Mouse (Mus musculus) liver, postnatal 0 days (tissue): ENCODE data around the gene Mrpl30. TPM values are rescaled to one million over a fixed set of nuclear protein-coding genes. Genes with fewer than 3 reads are reported as not detected.

Source experiments
- ATAC-seq: fragments of 200-750 bp; cut with Nextera tagmentation; 2 replicates; pipeline ENCODE4 v1.8.0; 2017; ENCODE audit warnings: mild to moderate bottlenecking, moderate library complexity
- DNase-seq: peaks from one replicate; pipeline ENCODE4 v3.0.0-alpha.2; 2016
- H3K27ac ChIP-seq: fragments of 300-500 bp; sonication (generic); 2 replicates; pipeline ENCODE4 v1.5.1; 2014; ENCODE audit warnings: antibody characterized with exemption, moderate library complexity, mild to moderate bottlenecking, low read depth
- H3K27me3 ChIP-seq: fragments of 300-500 bp; sonication (generic); 2 replicates; pipeline ENCODE4 v1.6.1; 2014; ENCODE audit warnings: low read length, control low read depth, mixed read lengths; ENCODE audit not compliant: insufficient read depth
- H3K36me3 ChIP-seq: fragments of 300-500 bp; sonication (generic); replicated peaks from 2 replicates; pipeline ENCODE4 v1.6.1; 2014; ENCODE audit warnings: mild to moderate bottlenecking, control low read depth, low read length, moderate library complexity, mixed read lengths; ENCODE audit not compliant: insufficient read depth
- H3K4me1 ChIP-seq: fragments of 300-500 bp; sonication (generic); 2 replicates; pipeline ENCODE4 v1.6.1; 2014; ENCODE audit warnings: antibody characterized with exemption, mild to moderate bottlenecking, control low read depth; ENCODE audit not compliant: insufficient read depth
- H3K4me2 ChIP-seq: fragments of 300-500 bp; sonication (generic); 2 replicates; pipeline ENCODE4 v1.6.1; 2014; ENCODE audit warnings: low read depth, mild to moderate bottlenecking, low read length, moderate library complexity, mixed read lengths
- H3K4me3 ChIP-seq: fragments of 300-500 bp; sonication (generic); 2 replicates; pipeline ENCODE4 v1.5.1; 2014; ENCODE audit warnings: low read depth, low read length
- H3K9ac ChIP-seq: fragments of 300-500 bp; sonication (generic); replicated peaks from 2 replicates; pipeline ENCODE4 v1.6.1; 2014; ENCODE audit warnings: mild to moderate bottlenecking, moderate library complexity
- H3K9me3 ChIP-seq: fragments of 300-500 bp; sonication (generic); 2 replicates; pipeline ENCODE4 v1.6.1; 2016; ENCODE audit warnings: mild to moderate bottlenecking, control low read depth, low read length, mixed read lengths
- CTCF ChIP-seq: sonication (generic); IDR thresholded peaks from 2 replicates; pipeline ENCODE4 v1.5.1; 2016; ENCODE audit warnings: antibody characterized with exemption, low read depth
- EP300 ChIP-seq: IDR thresholded peaks from 2 replicates; pipeline ENCODE4 v1.6.1; 2016; ENCODE audit warnings: antibody characterized with exemption, low read depth, mild to moderate bottlenecking
- WGBS: fragments of 180-500 bp; shearing (Covaris S2); extraction: QIAGEN DNeasy Blood & Tissue Kit; methylation state at CpG from one replicate; pipeline ENCODE4 v1.1.7; 2014; ENCODE audit not compliant: insufficient replicate concordance; 5-methylcytosine and 5-hydroxymethylcytosine counted together
- polyA plus RNA-seq: library from polyadenylated mRNA; unstranded; fragments of >200 nt; fragmentation: Nextera tagmentation; extraction: Ambion mirVana; gene quantifications from 2 replicates; pipeline ENCODE4 v1.2.1, GENCODE M21; 2015

Gene Mrpl30
- polyA plus RNA-seq, 1 experiment from 2014 or later: 185 TPM

GRCm38 (mm10) chr1:37918096-37918495, 27.8 kb downstream of the Mrpl30 start:
- Histone ChIP-seq H3K9ac (no peak overlapping the region), H3K4me1 (no peaks in the 10 kb centered on the region), H3K36me3 (no peaks in the 10 kb centered on the region), H3K27ac (no peak overlapping the region), H3K4me2 (no peak overlapping the region), H3K9me3 (no peaks in the 10 kb centered on the region), H3K4me3 (no peak overlapping the region), H3K27me3 (no peaks in the 10 kb centered on the region)
- TF ChIP-seq CTCF (no peak), EP300 (no peak)
- DNase-seq: no peak
- 71% methylated on average over 6 of the region's 6 CpGs for WGBS
- no peak for ATAC-seq

GRCm38 (mm10) chr1:37922536-37922935, 32.3 kb downstream of the Mrpl30 start:
- ATAC-seq: no peak
- H3K4me1 ChIP-seq: no peaks in the 10 kb centered on the region
- no peaks in the 10 kb centered on the region for H3K27me3 ChIP-seq
- H3K36me3 ChIP-seq: no peaks in the 10 kb centered on the region
- WGBS: 52% methylated on average over 8 of the region's 8 CpGs
- no peaks in the 10 kb centered on the region for H3K9me3 ChIP-seq
- H3K27ac ChIP-seq: no peak overlapping the region
- H3K4me2 ChIP-seq: no peak overlapping the region
- DNase-seq: no peak
- H3K9ac ChIP-seq: no peak overlapping the region
- TF ChIP-seq CTCF (no peak), EP300 (no peak)
- H3K4me3 ChIP-seq: no peak overlapping the region

- TF ChIP-seq CTCF (no peak), EP300 (no peak)
- no peaks in the 10 kb centered on the region for H3K36me3 ChIP-seq
- 69% methylated on average over 8 of the region's 8 CpGs for WGBS
- H3K9me3 ChIP-seq: no peaks in the 10 kb centered on the region
- no peak overlapping the region for H3K9ac ChIP-seq
- H3K27ac ChIP-seq: no peak overlapping the region
- no peak overlapping the region for H3K4me2 ChIP-seq
- no peak for ATAC-seq
- H3K4me1 ChIP-seq: no peaks in the 10 kb centered on the region
- no peaks in the 10 kb centered on the region for H3K27me3 ChIP-seq
- DNase-seq: no peak
- no peak overlapping the region for H3K4me3 ChIP-seq
These were observed 35.7 kb downstream of the Mrpl30 start for GRCm38 (mm10) chr1:37925971-37926370.

GRCm38 (mm10) chr1:37931806-37932205, 41.5 kb downstream of the Mrpl30 start:
- no peak overlapping the region for H3K4me3 ChIP-seq
- WGBS: 31% methylated on average over 3 of the region's 3 CpGs
- peak; percentile 83 for ATAC-seq
- H3K9ac ChIP-seq: no peak overlapping the region
- H3K27me3 ChIP-seq: no peaks in the 10 kb centered on the region
- H3K27ac ChIP-seq: no peak overlapping the region
- TF ChIP-seq CTCF (peak; percentile 42), EP300 (no peak)
- H3K9me3 ChIP-seq: no peaks in the 10 kb centered on the region
- no peak overlapping the region for H3K4me2 ChIP-seq
- no peaks in the 10 kb centered on the region for H3K4me1 ChIP-seq
- peak; percentile 36 for DNase-seq
- H3K36me3 ChIP-seq: no peaks in the 10 kb centered on the region

Other genes starting within 250 kb of the Mrpl30 start
- gene 2010300C02Rik, start 170.4 kb upstream of the Mrpl30 start, polyA plus RNA-seq: 0.20 and 0.22 TPM in 2 replicates
- gene Tsga10, start 24.0 kb upstream of the Mrpl30 start, polyA plus RNA-seq: 1.0 and 1.1 TPM in 2 replicates
- gene Lipt1, start 18.7 kb upstream of the Mrpl30 start, polyA plus RNA-seq: 4.9 and 5.7 TPM in 2 replicates
- 11.3 and 12.9 TPM in 2 replicates for gene Mitd1, start 66 bp upstream of the Mrpl30 start, polyA plus RNA-seq
- gene Lyg2, start 26.0 kb downstream of the Mrpl30 start, polyA plus RNA-seq: not detected in 2 replicates
- not detected in 2 replicates for gene Lyg1, start 67.3 kb downstream of the Mrpl30 start, polyA plus RNA-seq
- gene Txndc9, start 107.4 kb downstream of the Mrpl30 start, polyA plus RNA-seq: 53.1 and 55.6 TPM in 2 replicates
- 11.2 and 12.4 TPM in 2 replicates for gene Eif5b, start 107.5 kb downstream of the Mrpl30 start, polyA plus RNA-seq
- 8.1 and 8.8 TPM in 2 replicates for gene Rev1, start 239.3 kb downstream of the Mrpl30 start, polyA plus RNA-seq